Mouse (Mus musculus) thymus, postnatal 14 days (tissue): ENCODE results near the gene Pgbd5.

Source experiments
- DNase-seq: peaks from one replicate; pipeline ENCODE4 v3.0.0; 2021

Pgbd5 gene

GRCm38 (mm10) chr8:124439558-124439957 is at the start of gene Pgbd5:
Pgbd5 (minus strand) TSS chr8:124439658.
- no peak for DNase-seq

- no peak for DNase-seq
Observed at GRCm38 (mm10) chr8:124483356-124484115, 44.1 kb upstream of the Pgbd5 start.

GRCm38 (mm10) chr8:124482790-124483189 is 43.3 kb upstream of the Pgbd5 start:
- DNase-seq, result no peak

- DNase-seq, result no peak
Observed at GRCm38 (mm10) chr8:124480321-124480720, 40.9 kb upstream of the Pgbd5 start.

DNA sequence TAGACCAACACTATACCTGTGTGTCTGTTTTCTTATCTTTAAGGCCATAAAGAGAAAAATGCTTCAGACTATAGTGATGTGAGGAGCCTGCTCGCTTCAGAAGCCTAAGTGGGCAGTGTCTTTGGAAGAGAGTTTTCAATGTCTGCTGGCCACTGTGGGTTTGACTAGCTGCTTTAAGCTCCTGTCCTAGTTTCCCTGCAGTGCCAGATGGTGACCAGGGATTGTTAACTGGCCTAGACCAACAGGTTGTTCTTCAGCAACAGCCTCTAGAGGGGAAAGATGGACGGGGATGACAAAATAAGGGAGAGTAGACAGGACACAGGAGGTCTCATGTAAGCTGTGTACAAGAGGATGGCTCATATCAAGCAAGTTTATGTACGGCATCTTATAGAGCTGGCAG is 39.8 kb upstream of the Pgbd5 start:
- no peak for DNase-seq

GRCm38 (mm10) chr8:124476701-124477100 is 37.2 kb upstream of the Pgbd5 start:
- no peak for DNase-seq

DNA sequence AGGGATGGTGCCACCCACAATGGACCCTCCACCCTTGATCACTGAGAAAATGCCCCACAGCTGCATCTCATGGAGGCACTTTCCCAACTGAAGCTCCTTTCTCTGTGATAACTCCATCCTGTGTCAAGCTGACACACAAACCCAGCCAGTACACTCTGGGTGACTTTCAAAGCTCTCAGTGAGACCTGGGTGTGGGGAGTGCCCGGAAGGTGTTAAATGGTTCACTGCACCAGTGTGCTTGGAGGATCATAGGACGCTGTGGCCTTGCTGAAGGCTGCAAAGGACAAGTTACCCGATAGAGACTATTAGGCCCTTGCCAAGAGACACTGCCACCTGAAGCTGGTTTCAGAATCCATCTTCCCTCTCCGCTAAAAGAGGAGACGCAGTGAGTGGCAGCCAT is 36.2 kb upstream of the Pgbd5 start:
- no peak for DNase-seq

DNA sequence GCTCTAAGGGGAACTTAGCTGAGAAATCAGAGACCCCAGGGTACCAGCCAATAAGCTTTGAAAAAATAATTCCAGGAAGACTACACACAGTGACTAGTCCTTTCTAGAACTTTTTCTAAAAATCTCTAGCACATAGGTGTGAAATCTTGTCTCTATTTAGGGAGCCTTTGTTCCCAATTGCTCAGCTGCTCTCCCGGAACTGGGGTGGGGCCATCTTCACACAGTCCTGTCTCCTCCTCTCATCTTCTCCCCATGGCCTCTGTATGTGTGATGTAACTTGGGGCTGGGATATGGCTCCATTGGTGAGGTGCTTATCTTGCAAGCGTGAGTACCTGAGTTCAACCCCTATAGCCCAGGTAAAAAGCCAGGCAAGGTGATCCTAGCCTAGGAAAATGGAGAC is 25.2 kb upstream of the Pgbd5 start:
- DNase-seq, result no peak

GRCm38 (mm10) chr8:124463111-124463510 is 23.7 kb upstream of the Pgbd5 start:
- no peak for DNase-seq

- DNase-seq, result no peak
Observed at GRCm38 (mm10) chr8:124462192-124462591, 22.7 kb upstream of the Pgbd5 start.

DNA sequence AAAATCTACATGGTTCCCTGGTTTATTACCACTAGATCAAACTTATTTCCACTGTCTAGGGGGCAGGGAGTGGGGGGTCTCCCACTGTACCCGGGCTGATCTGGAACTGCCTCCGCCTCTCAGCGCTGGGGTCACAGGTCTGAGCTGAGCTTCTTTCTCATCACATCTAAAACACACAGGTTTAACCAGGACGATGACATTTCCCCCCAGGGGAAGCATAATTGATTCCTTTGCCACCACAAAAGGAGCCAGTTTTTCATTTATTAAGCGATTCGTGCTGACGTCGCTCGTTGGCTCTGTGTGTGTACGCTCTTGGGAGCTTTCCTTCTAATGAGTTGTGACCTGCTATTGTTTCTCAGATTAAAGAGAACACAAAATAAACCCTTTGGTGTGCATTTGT is 21.6 kb upstream of the Pgbd5 start:
- DNase-seq, result no peak

GRCm38 (mm10) chr8:124460660-124461059 is 21.2 kb upstream of the Pgbd5 start:
- DNase-seq, result no peak

GRCm38 (mm10) chr8:124459627-124460026 is 20.2 kb upstream of the Pgbd5 start:
- DNase-seq, result no peak

DNA sequence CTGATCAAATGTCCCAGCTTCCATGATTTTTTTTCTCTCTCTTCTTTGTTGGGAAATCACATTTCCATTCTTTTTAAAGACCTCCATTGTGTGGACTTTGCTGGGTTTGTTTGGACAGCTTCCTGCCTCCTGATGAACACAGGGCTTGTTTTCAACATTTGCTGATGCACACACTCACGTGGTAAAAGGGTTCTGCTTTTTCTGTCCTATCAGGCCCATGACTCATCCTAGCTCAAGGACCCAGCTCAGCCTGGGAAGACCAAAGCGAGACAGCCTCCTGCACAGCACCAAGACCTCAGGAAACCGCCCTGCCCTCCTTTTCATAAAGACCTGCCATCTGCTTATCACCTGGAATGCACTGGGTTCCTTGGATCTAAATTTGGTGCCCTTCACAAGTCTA is 15.9 kb upstream of the Pgbd5 start:
- no peak for DNase-seq

GRCm38 (mm10) chr8:124450192-124450895 is 10.9 kb upstream of the Pgbd5 start:
- DNase-seq, result no peak

DNA sequence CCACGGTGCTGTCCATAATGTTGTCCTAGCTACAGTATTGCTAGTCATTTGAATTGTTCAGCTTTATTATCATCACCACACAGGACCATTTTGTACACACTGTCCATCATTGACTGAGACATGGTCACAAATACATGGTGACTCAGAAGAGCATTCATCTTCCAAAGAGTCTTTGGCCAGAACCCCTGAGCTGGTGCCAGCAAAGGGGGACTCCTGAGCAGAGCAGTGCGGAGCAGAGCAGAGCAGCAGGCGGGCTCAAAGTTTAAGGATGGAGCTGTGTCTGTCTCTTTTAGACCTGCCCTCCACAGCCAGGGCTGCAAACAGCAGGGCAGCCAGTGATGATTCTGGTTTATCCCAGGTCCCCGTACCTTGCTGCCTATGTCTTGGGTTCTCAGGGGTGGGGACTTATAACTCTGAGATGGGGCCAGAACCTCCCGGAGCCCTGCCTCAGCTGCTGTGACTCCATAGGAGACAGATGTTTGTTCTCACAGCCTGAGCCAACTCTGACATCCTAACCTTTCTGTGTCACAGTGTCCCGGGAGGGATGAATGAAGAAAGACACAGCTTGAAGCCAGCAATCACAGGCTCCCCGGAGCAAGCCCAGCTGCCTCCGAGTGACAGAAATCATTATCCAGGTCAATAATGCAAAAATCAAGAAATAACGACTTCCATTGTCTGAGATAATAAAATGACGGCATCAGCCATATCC is 9.7 kb upstream of the Pgbd5 start:
- DNase-seq, result no peak

GRCm38 (mm10) chr8:124436741-124437140 is 2.7 kb downstream of the Pgbd5 start:
- no peak for DNase-seq

GRCm38 (mm10) chr8:124435707-124436243 is 3.7 kb downstream of the Pgbd5 start:
- no peak for DNase-seq

GRCm38 (mm10) chr8:124435170-124435569 is 4.3 kb downstream of the Pgbd5 start:
- no peak for DNase-seq

DNA sequence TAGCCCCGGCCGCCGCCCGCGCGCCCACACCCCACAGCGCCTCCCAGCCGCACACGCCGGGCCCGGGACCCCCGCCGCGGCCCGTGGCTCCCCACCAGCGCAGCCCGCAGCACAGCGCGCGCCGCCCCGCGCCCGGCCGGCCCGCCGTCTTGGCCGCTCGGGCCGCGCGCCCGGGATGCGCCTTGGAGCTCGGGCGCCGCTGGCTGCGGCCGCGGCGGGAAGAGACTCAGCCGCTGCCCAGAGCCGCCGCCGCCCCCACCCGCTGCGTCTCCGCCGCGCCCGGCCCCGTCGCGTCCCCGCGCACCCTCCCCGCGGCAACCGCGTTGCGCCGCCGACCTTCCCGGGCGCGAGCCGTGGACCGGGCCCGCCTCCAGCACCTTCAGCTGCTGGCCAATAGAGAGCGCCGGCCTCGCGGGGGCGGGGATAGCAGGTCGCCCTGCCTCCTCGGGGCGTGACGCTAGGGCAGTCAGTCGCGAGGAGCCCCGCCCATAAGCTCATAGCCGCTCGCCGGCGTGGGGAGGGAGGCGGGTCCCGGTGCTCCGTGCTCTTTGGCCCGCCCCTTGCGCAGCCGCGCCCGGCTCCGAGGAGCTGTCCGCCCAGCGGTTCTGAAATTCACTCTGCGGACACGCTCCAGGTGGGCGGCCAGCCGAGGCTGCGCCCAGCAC is 5.2 kb downstream of the Pgbd5 start:
- DNase-seq, result peak; percentile 91

DNA sequence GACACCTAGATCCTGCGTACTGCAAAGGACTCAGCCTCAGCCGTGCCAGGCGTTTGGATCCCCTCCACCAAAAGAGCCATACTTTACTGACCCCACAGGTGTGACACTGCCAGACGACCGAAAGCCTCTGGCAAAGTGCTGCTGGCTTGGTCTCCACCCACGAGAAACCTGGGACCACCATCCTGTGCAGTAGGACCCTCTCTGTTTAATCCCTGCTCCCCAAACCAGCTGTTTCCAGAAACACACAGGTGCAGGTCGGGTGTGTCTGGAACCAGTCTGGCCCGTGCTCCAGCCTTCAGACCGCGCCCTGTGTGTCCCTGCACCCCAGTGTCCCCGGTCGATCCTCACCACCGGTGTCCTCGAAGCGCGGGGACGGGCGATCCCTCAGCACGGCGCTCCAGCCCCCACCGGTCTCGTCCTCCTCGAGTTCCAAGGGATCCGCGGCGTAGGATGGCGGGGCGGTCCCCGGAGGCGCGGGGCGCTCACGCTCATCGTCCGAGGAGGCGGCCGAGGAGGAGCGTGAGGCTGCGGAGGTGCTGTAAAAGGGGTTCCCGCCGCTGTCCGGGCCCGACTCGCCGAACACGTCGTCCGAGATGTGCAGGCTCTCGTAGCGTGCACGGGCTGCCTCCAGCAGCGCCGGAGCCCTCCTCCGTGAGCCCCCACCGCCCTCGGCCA is 5.9 kb downstream of the Pgbd5 start:
- DNase-seq, result peak; percentile 14

DNA sequence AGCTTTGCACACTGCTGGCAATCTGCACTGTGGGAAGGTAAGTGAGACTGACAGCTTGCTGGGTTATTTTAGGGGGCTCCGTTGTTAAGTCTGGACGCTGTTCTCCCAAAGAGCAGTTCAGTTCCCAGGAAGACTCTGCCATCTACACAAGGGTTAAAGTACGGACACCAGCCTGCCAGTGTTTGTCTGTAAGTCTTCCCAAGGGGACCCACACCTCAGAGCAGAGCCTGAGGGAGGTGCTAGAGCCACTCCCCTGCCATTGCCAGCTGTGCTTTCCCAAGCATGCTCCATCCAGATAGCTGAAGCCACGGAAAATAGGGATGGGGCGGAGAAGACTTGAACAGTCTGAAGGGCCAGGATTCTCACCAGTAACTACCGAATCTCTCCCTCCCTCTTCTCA is 8.6 kb downstream of the Pgbd5 start:
- DNase-seq, result no peak
